Mouse (Mus musculus): ENCODE measurements at regions not wholly inside any gene's neighbourhood (a gene's known extent, or its start where the extent isn't known, plus 50 kb on each side); places are given as distances from the start of the nearest gene placed in this dataset.
A peak's percentile ranks its signal among the peaks of the same experiment; 100 is the strongest.
"Not testable (repeated sequence)": the region's sequence is repeated elsewhere in the genome, so short reads cannot be mapped to it uniquely, and the experiment has no call there.

DNA sequence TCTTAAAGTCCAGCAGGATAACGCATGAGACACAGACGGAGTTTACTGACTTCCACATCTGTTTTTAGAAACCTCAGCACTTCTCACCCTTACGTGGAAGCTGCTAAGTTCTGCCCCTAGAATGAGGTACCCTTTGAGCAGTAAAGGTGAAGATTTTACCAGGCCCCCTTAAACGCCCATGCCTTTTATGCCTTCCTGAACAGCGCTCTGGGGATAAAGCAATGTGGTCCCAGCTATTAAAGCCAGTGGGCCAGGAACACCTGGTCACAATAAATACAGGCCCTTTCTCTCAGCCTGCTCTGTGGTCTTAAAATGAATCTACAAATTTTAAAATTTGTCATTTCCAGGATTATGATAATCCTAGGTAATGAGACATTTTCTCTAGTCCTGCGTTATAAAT, 57.9 kb downstream of the Llph start:
- no peak for DNase-seq

GRCm38 (mm10) chr10:120291912-120292311, 65.0 kb downstream of the Llph start:
- DNase-seq, result no peak

DNA sequence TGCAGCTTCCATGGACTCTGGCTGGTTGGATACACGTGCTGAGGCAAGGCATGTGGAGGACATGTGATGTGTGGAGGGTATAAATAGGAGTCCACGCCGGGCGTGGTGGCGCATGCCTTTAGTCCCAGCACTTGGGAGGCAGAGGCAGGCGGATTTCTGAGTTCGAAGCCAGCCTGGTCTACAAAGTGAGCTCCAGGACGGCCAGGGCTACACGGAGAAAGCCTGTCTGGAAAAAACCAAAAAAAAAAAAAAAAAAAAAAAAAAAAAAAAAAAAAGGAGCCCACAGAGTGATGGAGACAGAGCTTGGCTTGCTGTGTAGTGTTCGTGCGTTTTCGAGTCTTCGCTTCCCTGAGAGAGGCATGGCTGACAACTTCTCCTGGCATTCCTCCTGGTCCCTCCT, 66.5 kb downstream of the Llph start:
- DNase-seq, result not testable (repeated sequence)

- no peak for DNase-seq
Measured at GRCm38 (mm10) chr10:120294487-120294886, 67.6 kb downstream of the Llph start.

GRCm38 (mm10) chr10:120297311-120297710, 70.4 kb downstream of the Llph start:
- no peak for DNase-seq

GRCm38 (mm10) chr10:120298293-120298927, 71.5 kb downstream of the Llph start:
- no peak for DNase-seq

DNA sequence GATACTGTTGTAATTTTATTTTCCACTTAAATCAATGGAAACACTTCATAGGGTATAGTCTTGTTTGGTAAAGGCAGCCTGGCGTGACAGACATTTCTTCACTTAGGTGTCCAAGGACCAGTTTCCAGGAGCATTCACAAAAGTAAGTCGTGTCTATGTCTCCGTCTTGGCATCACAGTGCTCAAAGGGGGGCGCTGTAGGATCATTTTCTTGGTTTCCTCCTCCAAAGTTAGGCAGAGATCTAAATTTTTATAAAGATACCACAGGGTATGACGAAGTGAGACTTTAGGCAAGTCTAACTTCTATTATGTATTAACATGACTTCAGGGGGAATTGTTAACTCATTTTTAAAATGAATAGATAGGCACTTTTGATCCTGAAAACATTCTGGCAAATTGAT, 79.1 kb downstream of the Llph start:
- peak; percentile 56 for DNase-seq

- no peak for DNase-seq
Measured at GRCm38 (mm10) chr10:120308681-120309080, 81.8 kb downstream of the Llph start.

Measured in kidney, adult 18-20 months (tissue).